Mouse (Mus musculus): ENCODE measurements around the gene Fasl.

GRCm38 (mm10) chr1:161799791-161800190 is 11.5 kb upstream of the Fasl start:
- TF ChIP-seq EP300 (IDR thresholded peaks at IDR 0.05; ENCODE audit: low read depth in 1 of 2, low read length in 2 of 2) (no peak), CTCF (IDR thresholded peaks at IDR 0.05 in 2 of 3, conservative IDR thresholded peaks at IDR 0.05 in 1 of 3; ENCODE audit: control insufficient read depth in 1 of 3, insufficient read depth in 1 of 3, low read depth in 2 of 3, low read length in 3 of 3, poor library complexity in 1 of 3, severe bottlenecking in 1 of 3) (no peak), GATA1 (IDR thresholded peaks at IDR 0.05; ENCODE audit: low read depth, low read length) (no peak), POLR2A (IDR thresholded peaks at IDR 0.05; ENCODE audit: control insufficient read depth in 1 of 2, insufficient read depth in 1 of 2, low read depth in 1 of 2, low read length in 2 of 2, poor library complexity in 1 of 2) (no peak), CHD2 (IDR thresholded peaks at IDR 0.05; ENCODE audit: low read length) (no peak), CHD1 (IDR thresholded peaks at IDR 0.05; ENCODE audit: low read depth, low read length) (no peak), HCFC1 (IDR thresholded peaks at IDR 0.05; ENCODE audit: low read depth, low read length) (no peak)
